Mouse (Mus musculus) cerebellum, adult 2 months (tissue): ENCODE results near the gene Rab21. TPM values are rescaled to one million over a fixed set of nuclear protein-coding genes. Genes with fewer than 3 reads are reported as not detected.

Experiments used
- DNase-seq, 2 experiments: peaks; one replicate each; pipeline ENCODE4 v3.0.0; 2021
- H3K27ac ChIP-seq: fragments of 200-500 bp; 2 replicates; pipeline ENCODE4 v1.5.1; 2012; ENCODE audit warnings: low read length, control low read depth, inconsistent platforms; ENCODE audit not compliant: insufficient read depth
- H3K27me3 ChIP-seq: fragments of 200-500 bp; 2 replicates; pipeline ENCODE4 v1.6.1; 2012; ENCODE audit warnings: inconsistent platforms, mild to moderate bottlenecking, low read length, moderate library complexity; ENCODE audit not compliant: control insufficient read depth, insufficient read depth
- H3K4me1 ChIP-seq: fragments of 200-500 bp; 2 replicates; pipeline ENCODE4 v1.6.1; 2011; ENCODE audit warnings: low read length; ENCODE audit not compliant: control insufficient read depth, insufficient read depth
- H3K4me3 ChIP-seq: fragments of 200-500 bp; replicated peaks from 2 replicates; pipeline ENCODE3; 2011; ENCODE audit warnings: mild to moderate bottlenecking, low read depth, low read length, control low read depth; ENCODE audit not compliant: insufficient read depth
- CTCF ChIP-seq: fragments of 200-500 bp; IDR thresholded peaks from 2 replicates; pipeline ENCODE4 v1.5.1; 2011; ENCODE audit warnings: low read depth, mild to moderate bottlenecking, control low read depth, low read length, moderate library complexity, borderline replicate concordance; ENCODE audit not compliant: insufficient read depth
- POLR2A ChIP-seq: fragments of 200-500 bp; IDR thresholded peaks from 2 replicates; pipeline ENCODE4 v1.6.1; 2011; ENCODE audit warnings: low read length, control low read depth, borderline replicate concordance; ENCODE audit not compliant: insufficient read depth
- WGBS: fragments of 180-500 bp; shearing (Covaris S2); methylation state at CpG from one replicate; pipeline ENCODE4 v1.1.7; 2018; 5-methylcytosine and 5-hydroxymethylcytosine counted together
- polyA plus RNA-seq: library from polyadenylated mRNA; depleted of rRNA; stranded (reverse); fragments of >200 nt; gene quantifications from 2 replicates; pipeline ENCODE4 v1.2.3, GENCODE M21; 2012

The Rab21 gene
- polyA plus RNA-seq, 1 experiment: 53.3 TPM

DNA sequence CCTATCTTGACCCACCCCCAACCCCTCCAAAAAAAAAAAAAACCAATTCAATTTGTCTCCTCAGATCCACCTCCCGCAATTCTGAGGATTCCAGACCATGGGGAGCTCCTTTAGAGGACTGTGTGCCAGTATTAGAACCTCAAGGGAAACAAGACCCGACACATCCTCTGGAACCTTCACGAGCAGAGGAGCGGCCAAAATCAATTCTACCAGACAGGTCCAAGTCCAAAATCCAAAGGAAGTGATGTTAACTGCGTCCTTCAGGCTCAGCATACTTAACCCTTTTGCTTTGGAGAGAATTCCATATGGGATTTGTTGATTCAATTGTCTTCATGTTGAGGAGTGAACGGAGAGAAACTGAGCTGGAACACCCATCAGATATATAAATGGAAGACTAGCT, 39.6 kb upstream of the Rab21 start:
- TF ChIP-seq POLR2A (no peak), CTCF (no peak)
- Histone ChIP-seq H3K4me1 (no peaks in the 10 kb centered on the region), H3K27ac (no peak overlapping the region), H3K27me3 (no peaks in the 10 kb centered on the region), H3K4me3 (no peak overlapping the region)
- WGBS: 80% methylated on average over 6 of the region's 6 CpGs
- no peak for DNase-seq

DNA sequence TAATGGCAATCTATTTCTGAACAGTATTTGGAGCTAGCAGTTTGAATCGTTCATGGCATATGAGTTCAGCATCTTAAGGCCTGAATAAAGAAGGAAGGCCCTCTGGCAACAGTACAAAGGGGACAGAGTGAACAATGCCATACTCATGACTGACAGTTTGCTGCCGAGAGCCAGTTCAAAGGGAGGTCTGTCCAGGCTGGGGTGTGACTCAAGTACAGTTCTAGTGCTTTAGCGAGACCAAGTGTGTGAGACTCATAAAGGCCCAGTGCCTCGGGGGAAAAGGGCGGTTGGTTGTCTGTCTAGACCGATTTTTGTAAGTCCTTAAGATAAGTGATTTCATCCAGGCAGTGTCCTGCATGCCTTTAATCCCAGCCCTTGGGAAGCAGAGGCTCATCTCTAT, 39.2 kb upstream of the Rab21 start:
- Histone ChIP-seq H3K4me3 (no peak overlapping the region), H3K4me1 (no peaks in the 10 kb centered on the region), H3K27me3 (no peaks in the 10 kb centered on the region), H3K27ac (no peak overlapping the region)
- no peak for DNase-seq
- WGBS: 39% methylated on average over 6 of the region's 6 CpGs
- TF ChIP-seq POLR2A (no peak), CTCF (no peak)

DNA sequence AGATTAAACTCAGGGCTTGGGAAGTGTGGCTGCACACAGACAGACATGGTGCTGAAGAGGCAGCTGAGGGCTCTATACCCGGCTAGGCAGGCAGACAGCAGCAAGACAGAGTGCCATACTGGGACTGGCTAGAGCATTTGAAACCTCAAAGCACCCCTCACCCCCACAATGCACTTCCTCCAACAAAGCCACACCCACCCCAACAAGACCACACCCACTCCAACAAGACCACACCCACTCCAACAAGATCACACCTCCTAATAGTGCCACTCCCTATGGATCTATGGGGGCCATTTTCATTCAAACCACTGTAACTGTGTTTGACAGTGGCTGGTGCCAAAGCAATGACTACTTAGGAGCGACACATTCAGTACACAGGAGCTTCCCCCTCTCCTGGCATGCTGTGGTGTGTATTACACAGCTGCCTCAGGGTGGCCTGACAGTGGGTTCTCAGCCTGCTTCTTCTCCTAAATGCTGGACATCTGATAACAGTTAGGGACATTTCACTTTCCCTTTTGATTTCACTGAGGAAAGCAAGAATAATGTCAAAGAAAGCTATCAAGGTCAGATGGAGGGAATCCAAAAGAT, 35.5 kb upstream of the Rab21 start:
- Histone ChIP-seq H3K4me3 (no peak overlapping the region), H3K27ac (no peak overlapping the region), H3K4me1 (no peaks in the 10 kb centered on the region), H3K27me3 (no peaks in the 10 kb centered on the region)
- no peak for TF ChIP-seq CTCF
- DNase-seq: no peak
- 75% methylated on average over 2 of the region's 2 CpGs for WGBS

DNA sequence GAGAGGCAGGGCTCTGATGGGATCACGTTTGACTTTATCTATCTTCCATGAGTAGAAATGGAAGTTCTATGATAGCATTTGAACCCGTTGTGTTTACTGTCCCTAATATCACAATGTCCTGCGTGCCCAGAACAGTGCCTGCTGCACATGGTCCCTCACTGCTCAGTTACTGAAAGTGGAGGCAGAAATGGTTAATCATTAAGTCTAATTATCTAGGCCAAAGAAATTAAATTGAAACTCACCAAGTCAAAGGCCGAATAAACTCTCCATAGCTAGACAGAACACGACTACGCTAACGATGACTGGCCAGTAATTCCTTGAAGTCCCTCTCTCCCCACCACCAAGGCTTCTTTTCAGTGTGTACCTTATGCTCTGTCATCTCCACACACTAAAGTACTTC, 34.1 kb upstream of the Rab21 start:
- 91% methylated on average over 7 of the region's 7 CpGs for WGBS

DNA sequence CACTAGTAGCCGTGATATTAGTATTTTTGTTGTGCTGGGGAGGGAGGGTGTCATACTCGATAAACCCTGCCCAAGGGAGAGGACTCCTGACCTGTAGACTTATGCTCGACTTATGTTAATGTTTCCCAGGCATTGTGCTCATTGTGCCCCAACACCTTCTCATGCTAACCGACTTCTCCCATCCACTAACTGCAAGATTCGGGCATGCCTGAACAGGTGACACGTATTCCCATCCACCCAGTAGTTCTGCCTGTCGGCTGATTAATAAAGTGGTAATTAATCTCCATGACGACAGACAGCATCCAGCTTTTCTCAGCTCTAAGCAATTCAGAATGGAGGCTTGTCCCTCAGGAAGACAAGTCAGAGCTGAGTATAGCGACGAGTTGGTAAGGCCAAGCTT, 33.6 kb upstream of the Rab21 start:
- WGBS: 70% methylated on average over 10 of the region's 10 CpGs
- Histone ChIP-seq H3K27me3 (no peaks in the 10 kb centered on the region), H3K27ac (no peak overlapping the region), H3K4me1 (no peaks in the 10 kb centered on the region), H3K4me3 (no peak overlapping the region)
- no peak for TF ChIP-seq POLR2A
- no peak for TF ChIP-seq CTCF
- DNase-seq: no peak

More for the DNA sequence above, 34.1 kb upstream of the Rab21 start:
- TF ChIP-seq POLR2A: no peak
- TF ChIP-seq CTCF: no peak
- DNase-seq: no peak
- H3K27me3 ChIP-seq: no peaks in the 10 kb centered on the region
- H3K27ac ChIP-seq: no peak overlapping the region
- H3K4me3 ChIP-seq: no peak overlapping the region
- no peaks in the 10 kb centered on the region for H3K4me1 ChIP-seq

DNA sequence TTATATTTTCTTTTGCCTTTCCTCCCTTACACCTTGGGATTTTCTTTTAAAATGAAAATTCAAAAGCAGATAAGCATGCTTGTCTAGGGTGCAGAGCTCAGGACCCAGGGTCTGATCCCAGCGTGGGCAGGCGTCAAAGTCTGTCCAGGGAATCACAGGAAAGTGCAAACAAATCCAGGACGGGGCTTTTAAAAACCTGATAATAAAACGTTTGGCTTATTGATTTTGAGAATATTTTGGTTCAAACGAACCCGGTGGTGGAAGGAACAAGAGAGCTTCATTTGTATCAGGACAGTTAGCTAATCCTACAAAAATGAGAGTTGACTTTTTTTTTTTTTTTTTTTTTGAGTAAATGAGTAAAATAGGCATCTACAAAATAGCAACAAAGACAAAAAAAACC, 32.7 kb upstream of the Rab21 start:
- H3K27ac ChIP-seq: no peak overlapping the region
- no peak for DNase-seq
- no peak overlapping the region for H3K4me3 ChIP-seq
- no peaks in the 10 kb centered on the region for H3K27me3 ChIP-seq
- WGBS: 84% methylated on average over 6 of the region's 6 CpGs
- H3K4me1 ChIP-seq: no peaks in the 10 kb centered on the region
- TF ChIP-seq POLR2A (no peak), CTCF (no peak)

DNA sequence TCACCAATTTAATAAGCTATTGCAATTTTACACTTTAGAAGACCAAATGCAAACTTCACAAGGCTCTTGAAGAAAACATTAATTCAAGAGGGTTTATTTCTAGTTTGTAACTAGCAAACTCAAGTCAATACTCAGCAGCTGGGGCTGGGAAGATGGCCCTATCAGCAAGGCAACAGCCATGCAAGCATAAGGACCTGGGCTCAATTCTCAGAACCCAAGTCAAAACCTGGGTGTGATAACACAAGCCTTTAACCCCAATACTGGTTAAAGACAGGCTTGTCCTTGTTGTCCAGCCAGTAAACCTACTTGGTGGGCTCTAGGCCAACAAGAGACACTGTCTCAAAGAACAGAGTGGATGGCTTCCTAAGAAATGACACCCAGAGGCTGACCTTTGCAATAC, 31.1 kb upstream of the Rab21 start:
- H3K4me1 ChIP-seq: no peaks in the 10 kb centered on the region
- DNase-seq: no peak
- no peaks in the 10 kb centered on the region for H3K27me3 ChIP-seq
- no peak overlapping the region for H3K27ac ChIP-seq
- TF ChIP-seq POLR2A (no peak), CTCF (no peak)
- H3K4me3 ChIP-seq: no peak overlapping the region

DNA sequence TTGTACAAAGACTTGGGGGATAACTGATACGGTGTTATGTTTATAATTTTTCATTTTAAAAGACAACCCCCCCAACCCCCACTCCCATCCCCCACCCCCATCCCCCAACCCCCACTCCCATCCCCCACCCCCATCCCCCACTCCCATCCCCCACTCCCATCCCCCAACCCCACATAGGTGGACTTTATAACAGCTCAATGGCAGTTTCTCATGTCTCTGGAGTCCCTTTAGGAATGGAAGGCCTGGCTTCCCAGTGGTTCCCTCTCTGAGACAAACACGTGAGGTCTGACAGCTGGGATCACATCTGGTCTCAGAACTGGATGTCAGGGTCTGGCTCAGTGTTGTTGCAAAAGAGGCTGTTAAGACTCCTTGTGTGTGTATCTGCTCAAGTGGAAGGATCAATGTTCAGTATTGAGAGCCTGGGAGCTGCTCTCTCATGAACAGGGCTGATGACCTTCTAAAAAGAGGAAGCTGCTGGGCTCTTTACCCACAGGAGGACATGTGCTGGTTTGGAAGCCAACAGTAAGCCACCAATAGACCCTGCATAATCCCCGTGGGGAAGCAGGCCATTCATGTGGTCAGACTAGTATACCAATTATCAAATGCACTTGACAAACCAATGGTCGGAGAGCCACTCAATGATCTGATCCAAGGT, 27.5 kb upstream of the Rab21 start:
- no peaks in the 10 kb centered on the region for H3K4me1 ChIP-seq
- no peaks in the 10 kb centered on the region for H3K27me3 ChIP-seq
- no peak for TF ChIP-seq CTCF
- no peak for TF ChIP-seq POLR2A
- 89% methylated on average over 4 of the region's 4 CpGs for WGBS
- H3K4me3 ChIP-seq: no peak overlapping the region
- no peak overlapping the region for H3K27ac ChIP-seq
- no peak for DNase-seq
